Mouse (Mus musculus) forebrain, embryonic 12.5 days (tissue): ENCODE data around the gene Cmtm7. TPM values are rescaled to one million over a fixed set of nuclear protein-coding genes. Genes with fewer than 3 reads are reported as not detected.

ENCODE experiments used
- polyA plus RNA-seq: library from polyadenylated mRNA; unstranded; fragments of >200 nt; fragmentation: Nextera tagmentation; extraction: Ambion mirVana; gene quantifications from 2 replicates; pipeline ENCODE4 v1.2.1, GENCODE M21; 2016

Cmtm7 gene
- polyA plus RNA-seq, 1 experiment from 2014 or later, result 41.2 TPM

Other genes with a start within 250 kb of the Cmtm7 start
- 0.36 and 0.52 TPM in 2 replicates for gene Trim71, start 217.5 kb downstream of the Cmtm7 start, polyA plus RNA-seq
- 67.9 and 70.6 TPM in 2 replicates for gene Cnot10, start 141.7 kb downstream of the Cmtm7 start, polyA plus RNA-seq
- gene Dync1li1, start 93.1 kb downstream of the Cmtm7 start, polyA plus RNA-seq, result 101 and 104 TPM in 2 replicates
- gene Cmtm6, start 50.7 kb downstream of the Cmtm7 start, polyA plus RNA-seq, result 25.4 and 25.6 TPM in 2 replicates
- gene Cmtm8, start 62.3 kb upstream of the Cmtm7 start, polyA plus RNA-seq, result 15.1 and 17.0 TPM in 2 replicates
- gene Gpd1l, start 152.1 kb upstream of the Cmtm7 start, polyA plus RNA-seq, result 13.9 and 14.5 TPM in 2 replicates
- 1.6 TPM in 2 replicates for gene Osbpl10, start 196.7 kb upstream of the Cmtm7 start, polyA plus RNA-seq
- gene Rps27rt, start 200.9 kb upstream of the Cmtm7 start, polyA plus RNA-seq, result 292 and 346 TPM in 2 replicates